Mouse (Mus musculus): ENCODE measurements at regions not wholly inside any gene's neighbourhood (a gene's known extent, or its start where the extent isn't known, plus 50 kb on each side); places are given as distances from the start of the nearest gene placed in this dataset.

DNA sequence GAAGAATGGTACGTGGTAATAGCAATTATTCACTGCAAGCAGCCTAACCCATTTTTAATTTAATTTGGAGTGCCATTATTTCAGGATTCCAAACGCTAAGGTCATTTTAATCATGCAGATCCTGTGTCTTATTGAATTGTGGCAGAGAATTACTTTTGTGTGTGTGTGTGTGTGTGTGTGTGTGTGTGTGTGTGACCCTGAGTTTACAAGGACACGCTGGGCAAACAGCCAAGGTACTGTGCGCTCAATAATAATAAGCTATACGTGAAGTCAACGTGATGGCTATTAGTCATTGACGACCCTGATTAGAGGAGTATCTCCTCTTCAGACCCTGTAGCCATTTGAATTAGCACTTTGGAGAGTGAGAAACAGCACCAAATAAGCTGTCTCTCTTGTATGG lies 144.1 kb downstream of the Klf7 start:
- no peak for DNase-seq (ENCODE audit: low read depth)

DNA sequence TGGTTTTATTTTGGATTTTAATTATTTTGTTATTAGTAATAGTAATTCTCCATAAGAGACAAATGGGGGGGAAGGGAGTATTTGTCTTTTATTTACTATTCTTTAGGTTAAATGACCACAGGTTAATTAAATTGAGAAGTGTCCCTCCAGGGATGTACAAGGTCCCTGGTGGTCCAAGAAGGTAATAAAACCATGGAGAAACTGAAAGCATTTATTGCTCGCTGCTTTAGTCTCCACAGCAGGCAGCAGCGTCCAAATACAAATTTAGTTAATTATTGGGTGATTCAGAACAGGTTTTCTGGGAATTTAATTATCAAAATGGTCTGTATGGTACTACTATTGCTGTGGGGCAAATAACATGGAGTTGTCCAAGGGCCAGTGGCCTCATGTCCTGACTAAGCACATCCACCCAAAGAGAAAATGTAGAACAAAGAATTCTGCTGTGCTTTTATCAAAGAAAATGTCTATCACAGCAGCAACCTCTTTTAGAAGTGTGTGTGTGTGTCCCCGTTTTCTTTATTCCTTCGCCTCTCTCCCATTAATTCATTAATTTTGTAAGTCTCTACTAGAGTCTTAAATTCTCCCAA lies 144.7 kb downstream of the Klf7 start:
- no peak for DNase-seq (ENCODE audit: low read depth)

DNA sequence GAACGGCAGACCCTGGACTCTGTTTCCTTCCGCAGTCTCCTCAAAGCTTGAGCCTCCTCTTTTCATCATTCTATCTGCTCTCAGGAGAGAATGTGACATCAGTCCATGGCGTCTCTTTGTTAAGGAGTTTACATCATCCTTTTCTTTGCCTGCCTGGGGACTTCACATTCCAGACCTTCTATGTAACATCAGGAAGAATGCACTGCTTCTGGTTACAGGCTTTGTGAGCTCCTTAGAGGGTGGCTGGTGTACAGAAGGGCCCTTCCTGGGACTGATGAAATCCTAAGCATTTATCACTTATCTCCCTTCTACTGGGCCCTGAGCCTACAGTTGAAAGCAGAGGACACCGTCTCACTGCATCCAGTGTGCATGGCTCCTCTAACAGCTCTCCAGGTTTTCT lies 145.2 kb downstream of the Klf7 start:
- no peak for DNase-seq (ENCODE audit: low read depth)

DNA sequence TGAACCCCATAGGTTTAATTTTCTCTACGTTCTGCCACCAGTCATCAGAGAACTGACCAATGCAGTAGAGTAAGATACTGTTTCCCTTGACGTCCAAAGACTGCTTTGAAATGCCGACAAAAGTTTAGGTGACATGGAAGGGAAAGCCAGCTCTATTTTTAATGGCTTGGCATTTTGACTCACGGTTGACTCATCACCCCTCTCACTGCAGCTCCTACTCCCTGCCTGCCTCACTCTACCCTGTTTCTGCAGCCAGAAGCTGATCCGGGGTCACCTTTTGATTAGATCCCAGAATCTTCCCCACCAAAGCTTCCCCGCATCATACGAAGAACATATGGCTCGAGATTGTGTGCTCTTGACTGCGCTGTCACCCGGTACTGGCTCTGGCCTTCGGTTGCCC lies 154.2 kb downstream of the Klf7 start:
- no peak for DNase-seq (ENCODE audit: low read depth)

DNA sequence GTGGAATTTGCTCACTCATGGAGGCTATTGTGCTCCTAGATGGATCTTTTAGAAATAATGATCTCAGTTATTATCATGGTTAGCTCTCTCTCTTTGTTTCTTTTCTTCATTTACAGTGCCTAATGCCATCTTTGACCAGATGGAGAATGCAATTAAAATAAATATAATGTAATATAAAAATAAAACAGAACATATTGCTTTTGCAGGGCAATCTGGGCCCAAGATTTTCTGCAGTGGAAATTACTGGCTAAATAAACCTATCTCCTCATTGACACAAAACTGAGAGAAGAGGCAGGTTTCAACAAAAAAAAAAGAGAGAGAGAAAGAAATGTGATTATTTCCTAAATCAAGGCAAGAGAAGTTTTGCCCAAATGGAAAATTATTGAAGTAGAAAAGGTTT lies 156.6 kb downstream of the Klf7 start:
- DNase-seq (ENCODE audit: low read depth) = no peak

DNA sequence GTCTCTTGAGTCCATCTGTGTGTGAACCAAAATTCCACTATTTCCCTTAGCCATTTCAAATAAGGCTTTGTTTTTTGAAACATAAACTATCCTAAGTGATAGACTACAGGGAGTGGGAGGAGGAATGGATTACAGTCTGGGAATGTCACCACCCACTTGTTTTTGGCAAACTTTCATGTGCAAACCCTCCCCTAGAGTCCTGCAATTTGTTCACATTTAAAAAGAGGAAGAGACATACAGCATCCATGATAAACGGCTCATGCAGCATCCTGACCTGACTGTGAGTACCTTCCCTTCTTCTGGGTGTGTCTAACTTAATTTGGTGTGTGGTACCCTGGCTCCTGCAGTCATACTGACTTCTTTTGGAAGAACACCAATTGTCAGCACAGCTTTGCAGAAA lies 157.6 kb downstream of the Klf7 start:
- DNase-seq (ENCODE audit: low read depth) = no peak

DNA sequence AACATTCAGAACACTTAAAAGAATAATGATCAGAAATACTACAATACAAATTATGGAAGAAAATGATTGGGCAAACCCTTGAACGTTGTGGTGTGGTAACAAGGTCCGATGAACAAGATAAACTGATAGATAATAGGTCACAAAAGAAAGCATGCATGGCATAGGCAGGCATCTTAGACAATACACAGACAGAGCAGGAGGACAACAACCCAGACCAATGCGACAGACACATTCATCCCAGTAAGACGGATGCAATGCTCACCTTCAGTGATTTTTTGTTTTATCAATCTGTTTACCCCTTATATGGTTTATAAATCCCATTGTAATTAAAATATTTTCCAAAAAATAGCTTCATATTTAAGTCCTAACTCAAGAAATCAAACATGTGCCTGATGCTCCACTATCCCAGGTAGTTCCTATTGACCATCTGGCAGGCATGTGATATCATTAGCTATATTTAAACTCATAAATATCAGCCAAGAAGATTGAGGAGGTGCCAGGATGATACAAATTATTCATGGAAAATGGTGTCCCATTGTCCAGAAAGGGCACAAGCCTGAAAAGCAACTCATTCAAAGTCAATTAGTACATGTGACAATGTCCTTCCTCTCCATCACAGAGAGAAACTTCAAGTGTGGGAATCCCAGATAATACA lies 166.3 kb downstream of the Klf7 start:
- no peak for DNase-seq (ENCODE audit: low read depth)

DNA sequence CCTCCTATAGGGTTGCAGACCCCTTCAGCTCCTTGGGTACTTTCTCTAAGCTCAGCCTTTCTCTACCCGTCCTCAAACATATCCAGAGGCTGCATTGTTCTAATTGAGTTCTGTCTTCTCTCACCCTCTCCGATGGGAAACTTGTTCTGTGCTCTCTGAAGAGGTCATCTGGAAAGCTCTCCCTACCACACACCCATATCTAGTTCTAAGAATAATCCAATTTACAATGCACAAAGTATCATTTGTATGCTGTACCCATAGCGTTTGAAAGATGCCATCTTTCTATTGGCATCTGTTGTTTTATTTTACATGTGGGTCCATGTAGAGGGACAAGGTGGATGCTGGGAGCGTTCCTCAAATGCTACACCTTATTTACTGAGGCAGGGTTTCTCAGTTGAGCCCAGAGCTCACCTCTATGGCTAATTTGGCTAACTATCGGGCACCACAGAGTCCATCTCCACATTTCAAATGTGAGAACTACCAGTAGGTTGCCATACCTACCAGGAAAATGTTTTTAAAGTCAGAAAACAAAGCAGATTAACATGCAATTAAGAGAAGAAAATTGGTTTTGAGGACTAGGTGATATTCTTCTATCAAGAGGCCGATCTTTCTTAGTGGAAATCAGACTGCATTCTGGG lies 167.1 kb downstream of the Klf7 start:
- no peak for DNase-seq (ENCODE audit: low read depth)

DNA sequence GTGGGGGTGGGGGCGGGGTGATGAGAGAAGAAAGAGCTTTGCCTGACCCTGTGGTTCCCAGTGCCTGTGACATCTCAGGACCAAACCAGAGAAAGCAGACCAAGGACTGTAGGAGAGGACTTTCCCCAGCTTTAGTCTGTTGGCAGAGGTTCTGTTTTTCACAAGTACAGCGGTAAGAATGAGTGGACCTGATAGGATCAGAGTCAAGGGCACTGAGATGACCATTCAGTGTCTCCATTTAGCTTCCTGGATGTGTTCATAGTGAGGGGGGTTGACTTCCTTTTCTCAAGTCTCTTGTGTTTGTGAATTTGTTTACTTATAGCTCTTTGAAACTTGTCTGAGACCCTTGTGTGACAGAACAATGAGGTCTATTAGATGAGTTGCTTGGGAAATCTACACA lies 167.9 kb downstream of the Klf7 start:
- no peak for DNase-seq (ENCODE audit: low read depth)

DNA sequence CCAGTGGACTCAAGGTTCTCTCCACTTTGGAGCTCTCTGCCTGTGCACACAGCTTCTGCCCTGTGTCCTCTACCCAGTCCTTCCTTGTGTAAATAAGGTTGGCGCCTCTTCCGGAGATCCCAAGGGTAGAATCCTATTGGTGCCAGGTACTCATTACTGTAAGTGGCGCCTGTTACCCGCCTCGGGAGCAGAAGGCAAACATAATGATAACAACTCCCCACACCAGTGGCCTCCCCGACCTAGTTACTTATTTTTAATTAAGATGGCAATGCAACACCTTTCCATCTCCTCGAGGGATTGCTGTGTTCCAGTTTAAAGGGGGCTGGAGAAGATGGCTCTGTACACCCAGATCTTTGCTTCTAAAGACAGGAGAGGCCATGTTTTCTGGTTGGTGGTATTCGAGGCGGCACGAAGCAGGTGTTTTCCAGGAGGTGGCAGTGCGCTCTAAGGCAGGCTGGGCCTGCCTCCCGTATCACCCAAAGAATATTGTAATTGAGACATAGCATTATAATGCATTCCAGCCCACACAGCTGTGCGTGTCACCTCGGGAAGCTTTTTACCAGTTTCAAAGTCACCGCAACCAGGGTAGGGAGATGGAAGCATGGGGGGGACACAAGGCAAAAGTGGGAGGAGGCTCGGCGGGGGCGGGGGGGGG lies 168.7 kb downstream of the Klf7 start:
- DNase-seq (ENCODE audit: low read depth) = peak; percentile 80

DNA sequence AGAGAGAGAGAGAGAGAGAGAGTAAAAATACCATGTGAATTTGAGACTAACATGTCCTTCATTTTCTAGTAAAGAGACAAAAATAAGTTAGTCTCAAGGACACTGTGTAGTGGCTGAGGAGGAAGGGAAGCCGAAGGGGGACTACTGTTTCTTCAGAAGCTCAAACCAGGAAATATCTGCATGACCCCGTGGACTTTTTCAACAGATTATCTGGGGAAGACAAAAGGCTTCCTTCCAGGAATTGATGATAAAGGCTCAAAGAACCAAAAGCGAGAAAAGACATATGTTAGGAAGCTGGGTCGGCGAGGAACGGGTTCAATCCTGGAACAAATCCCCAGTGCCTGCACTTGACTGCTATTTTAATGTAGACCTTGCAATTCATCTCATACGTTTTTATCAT lies 170.4 kb downstream of the Klf7 start:
- no peak for DNase-seq (ENCODE audit: low read depth)

DNA sequence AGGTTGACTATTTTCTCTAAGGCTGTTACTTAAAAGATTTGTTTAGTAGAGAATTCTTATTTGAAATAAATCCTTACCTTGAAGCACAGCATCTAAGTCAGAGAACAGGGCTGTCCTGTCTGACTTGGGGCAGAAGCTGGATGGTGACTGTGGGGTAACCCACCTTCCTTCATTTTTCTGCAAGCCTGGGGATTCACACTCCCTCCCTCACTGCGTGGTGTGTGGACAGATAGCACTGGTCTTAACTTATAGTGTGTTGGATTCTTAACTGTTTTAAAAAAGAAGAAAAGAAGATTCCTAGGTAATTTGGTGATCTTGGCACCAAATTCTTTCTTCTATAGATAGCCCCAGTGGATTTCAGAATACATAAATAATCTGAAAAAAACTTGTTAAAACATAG lies 174.8 kb downstream of the Klf7 start:
- no peak for DNase-seq (ENCODE audit: low read depth)

DNA sequence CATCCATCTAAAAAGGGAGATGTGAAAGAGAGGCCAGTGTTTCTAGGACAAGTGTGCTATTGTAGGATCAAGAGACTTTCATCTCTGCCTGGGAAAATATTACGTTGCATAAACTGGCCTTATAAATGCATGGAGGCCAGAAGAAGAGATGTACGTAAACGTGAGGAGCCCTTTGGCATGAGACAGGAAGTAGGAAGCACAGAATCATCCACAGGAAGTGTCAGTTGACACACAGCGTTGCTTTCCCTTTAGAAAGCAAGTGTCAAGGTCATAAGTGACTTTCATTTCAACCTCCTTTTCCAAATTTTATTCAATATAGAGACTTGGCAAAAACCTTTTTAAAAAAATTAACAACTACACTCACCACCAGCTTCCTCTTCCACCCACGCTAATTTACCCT lies 175.2 kb downstream of the Klf7 start:
- peak; percentile 33 for DNase-seq (ENCODE audit: low read depth)

DNA sequence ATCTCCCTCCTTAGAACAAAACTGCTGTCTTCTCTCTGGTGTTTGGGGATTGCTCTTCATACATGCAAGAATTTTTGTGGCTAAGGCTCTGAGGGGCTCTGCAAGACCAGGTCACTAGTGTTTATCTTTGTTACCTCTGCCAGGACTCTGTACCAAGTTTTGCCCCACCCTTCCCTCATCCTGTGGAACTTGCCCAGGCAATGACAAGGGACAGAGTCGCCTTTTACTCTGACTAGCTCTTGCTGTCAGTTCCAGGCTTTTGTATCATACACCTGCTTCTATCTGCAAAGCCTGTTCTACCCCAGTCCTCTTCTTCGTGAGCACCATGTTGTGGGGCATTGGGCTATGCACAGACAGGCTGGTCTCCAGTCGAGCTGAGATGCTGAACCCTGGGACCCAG lies 175.7 kb upstream of the 4933402D24Rik start:
- DNase-seq (ENCODE audit: low read depth) = no peak

DNA sequence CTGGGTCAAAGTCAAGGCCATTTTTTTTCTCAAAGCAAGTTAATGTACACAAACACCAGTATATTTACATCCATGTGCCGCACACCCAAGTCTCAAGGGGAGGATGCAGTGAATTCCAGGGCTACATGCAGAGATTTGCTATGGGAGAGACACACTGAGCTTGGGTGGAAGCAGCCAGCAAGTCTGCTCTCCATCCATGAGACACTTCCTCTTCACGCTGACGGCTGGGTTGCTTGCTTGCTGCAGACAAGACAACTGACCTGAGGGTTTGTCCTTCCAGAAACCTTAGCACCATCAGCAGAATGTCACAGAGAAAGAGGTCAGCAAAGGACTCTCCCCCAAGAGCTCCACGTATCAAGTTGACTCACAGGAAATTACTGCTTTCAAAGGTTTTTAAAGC lies 169.3 kb upstream of the 4933402D24Rik start:
- DNase-seq (ENCODE audit: low read depth) = no peak

DNA sequence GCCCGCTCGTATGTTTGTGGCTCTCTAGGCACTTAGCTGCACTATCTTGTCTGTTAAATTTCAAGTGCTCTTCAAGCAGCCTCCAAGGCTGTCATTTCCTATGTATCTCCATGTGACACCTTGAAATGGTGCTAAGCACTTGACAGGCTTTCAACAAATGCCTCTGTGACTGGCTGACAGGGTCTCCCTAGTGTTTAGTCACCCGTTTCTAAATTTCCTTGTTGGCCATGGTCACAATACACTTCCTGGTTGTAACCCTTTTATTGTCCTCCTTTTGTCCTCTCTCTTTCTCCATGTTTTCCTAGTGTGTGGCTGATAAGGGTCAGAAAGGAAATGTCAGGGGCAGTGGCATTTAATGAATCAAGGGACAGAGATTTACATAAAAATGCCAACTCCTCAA lies 168.4 kb upstream of the 4933402D24Rik start:
- no peak for DNase-seq (ENCODE audit: low read depth)

DNA sequence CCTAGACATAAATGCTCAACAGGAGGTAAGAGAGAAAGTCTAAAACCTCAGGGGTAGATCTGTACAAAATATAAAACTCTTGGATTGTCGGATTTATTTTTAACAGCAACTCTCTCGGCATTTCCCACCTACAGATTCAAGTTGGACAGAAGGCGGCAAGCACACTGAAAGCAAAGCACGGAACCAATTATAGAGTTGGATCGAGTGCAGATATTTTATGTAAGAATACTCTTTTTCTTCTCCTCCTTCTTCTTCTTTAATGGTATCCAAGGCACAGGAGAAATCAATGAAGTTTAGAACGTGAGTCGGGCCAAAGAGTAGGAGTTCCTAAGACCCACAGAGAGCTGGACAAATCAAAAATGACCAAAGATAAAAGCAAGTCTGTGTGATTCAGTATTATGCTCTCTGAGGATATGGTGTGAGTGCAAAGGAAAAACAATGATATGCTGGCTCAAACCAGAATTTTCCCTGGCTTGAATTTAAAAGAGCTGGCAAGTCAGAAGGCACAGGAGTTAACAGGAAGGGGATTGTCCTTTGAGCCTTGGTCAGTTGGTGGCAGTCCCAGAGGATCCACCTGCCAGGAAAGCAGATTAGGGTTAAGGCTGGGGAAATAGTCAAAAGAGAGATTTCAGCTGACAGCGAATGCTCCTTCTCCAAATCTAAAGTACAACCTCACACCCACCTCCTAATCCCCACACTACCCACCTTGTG lies 165.7 kb upstream of the 4933402D24Rik start:
- DNase-seq (ENCODE audit: low read depth) = no peak

DNA sequence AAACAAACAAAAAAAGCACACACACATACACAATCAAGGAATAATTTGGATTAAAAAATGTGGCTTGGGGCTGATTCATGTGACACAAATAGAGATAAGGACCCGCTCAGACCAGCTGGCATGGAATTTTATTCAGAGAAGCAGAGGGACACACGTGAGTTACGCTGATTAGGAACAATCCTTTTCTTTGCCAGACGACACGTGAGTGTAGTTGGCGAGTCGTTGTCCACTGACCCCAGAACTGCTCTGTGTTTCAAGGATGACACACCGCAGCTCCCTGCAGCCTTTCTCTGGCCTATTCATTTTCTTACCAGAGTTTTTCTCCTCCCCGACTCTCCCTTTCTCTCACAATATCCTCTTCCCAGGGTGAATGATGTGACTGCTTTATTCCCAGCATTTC lies 163.4 kb upstream of the 4933402D24Rik start:
- no peak for DNase-seq (ENCODE audit: low read depth)

DNA sequence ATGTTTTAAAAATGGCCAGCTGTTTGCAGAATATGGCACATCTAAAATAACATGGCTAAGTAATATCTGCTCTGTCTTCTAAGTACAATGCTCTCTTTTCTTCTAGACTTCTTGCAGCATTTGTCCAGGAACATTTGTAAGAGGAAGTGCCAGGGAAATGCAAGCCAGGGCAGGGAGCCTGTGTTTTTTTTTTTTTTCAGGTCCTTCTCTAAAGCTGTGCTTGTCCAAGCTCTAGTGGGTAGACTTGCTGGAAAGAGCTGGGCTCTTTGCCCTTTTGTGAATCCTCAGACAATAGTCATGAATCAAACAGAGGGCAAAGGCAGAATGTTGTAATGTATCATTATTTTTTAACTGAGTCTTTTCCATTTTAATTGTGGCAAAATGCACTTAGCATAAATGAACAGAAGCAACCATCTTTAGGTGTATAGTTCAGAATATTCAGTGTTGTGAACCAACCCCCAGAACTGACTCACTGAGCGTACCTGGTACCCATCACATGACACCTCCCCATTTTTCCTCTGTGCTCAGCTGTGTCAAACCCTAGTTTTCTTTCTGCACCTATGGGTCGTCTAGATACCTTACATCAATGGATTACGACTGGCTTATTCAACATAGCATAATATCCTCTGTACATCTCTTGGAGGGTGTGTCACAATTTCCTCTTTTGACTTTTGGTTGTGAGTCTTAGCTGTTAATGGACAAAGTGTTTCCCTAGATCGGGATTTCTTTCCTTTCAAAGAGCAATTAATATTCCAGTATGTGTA lies 160.5 kb upstream of the 4933402D24Rik start:
- no peak for DNase-seq (ENCODE audit: low read depth)

DNA sequence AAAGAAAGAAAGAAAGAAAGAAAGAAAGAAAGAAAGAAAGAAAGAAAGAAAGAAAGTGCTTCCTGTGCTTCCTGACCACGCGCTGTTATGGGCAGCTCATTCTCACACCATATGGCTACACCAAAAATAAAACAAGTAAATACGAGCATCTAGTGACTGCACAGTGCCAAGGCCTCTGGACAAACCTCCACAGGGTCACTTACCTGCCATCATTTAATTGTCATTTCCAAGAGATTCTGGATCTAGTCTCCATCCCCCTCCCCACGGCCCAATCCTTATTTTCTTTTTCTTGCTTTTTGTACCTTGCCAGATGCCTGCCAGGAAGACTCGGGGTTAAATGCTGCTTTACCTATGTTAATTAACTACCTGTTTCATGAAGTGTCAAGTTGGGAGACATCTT lies 159.8 kb upstream of the 4933402D24Rik start:
- DNase-seq (ENCODE audit: low read depth) = no peak

DNA sequence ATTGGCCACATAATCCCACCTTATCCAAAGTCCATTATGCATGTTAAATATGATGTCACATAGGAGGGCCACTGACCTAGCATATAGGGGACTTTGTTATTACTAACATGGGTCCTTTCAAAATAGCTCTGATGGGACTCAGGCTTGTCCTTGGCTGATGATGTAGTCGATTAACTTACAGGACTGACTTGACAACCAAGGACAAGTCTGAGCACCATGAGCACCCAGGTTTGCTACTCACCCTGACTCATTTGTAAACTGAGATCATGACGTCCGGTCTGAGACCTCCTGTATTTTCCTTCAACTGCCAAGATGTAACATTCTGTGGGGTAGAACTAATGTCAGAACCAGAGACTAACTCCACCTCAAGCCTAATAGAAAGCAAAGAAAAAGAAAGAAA lies 159.3 kb upstream of the 4933402D24Rik start:
- DNase-seq (ENCODE audit: low read depth) = no peak
